Mouse (Mus musculus): ENCODE results near the gene BC049352.

BC049352 gene

GRCm38 (mm10) chr9:45181770-45182169 lies at the start of gene BC049352:
Gene BC049352 (plus strand): TSS chr9:45182007.
- DNase-seq = no peak

DNA sequence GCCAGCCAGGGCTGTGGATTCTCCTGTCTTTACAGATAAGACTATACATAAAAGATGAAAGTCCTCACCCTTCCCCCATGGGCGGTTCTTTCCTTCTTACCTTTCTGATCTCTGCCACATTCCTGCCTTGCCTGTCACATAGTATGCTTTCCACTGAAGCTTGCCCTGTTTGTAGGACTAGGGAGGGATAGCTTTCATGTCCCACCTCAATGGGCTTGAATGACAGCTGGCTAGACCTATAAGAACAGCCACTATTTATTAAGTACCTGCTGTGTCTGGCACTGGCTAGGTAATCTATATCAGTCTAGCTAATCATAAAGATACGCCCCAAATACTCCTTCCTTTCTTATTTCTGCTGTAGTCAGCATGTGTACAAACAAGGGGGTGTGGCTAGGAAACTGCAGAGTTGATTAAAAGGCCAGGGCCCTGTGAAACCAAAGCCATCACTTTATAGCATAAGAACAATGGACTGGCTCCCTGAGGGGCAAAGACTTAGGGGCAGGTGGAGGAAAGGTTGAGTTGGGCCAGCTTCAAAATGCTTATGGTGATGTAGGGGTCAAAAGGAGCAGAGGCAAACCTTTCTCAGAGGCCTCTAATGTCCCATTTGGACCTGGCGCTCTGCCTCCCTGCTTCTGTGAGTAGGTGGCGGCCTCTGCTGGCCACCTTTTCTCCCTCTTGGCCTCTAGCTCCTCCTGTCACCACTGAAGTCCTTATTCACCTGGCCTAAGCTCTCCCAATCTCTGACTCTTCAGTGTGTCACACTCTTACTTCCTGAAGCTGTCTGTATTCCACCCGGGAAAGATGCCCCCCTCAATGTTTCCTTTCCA lies 48.1 kb upstream of the BC049352 start:
- DNase-seq = peak; percentile 80

- no peak for DNase-seq
Observed at GRCm38 (mm10) chr9:45136442-45137169, 45.2 kb upstream of the BC049352 start.

- DNase-seq = peak; percentile 32
Observed at GRCm38 (mm10) chr9:45138191-45139032, 43.4 kb upstream of the BC049352 start, which contains the start of gene Scn4b. Gene Scn4b (plus strand): TSS chr9:45138395.

DNA sequence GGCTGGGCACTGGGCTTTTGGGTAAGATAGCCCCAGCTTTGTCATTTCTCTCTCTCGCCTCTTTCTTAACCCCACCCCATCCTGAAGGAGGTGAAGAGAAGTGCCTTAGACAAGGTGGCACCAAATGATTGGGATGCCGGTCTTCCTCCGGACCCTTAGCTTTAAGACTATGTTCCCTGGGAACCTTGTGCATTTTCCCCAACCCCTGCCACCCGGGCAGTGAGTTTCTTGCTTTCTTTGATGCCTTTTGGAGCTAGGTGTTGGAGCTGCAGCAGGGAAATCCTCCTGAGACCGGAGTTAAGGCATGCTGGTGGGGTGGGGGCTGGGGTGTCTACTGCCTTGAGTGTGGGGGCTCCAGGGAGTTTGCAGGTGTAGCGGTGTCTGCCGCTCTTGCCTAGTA lies 42.7 kb upstream of the BC049352 start:
- DNase-seq = peak; percentile 9

DNA sequence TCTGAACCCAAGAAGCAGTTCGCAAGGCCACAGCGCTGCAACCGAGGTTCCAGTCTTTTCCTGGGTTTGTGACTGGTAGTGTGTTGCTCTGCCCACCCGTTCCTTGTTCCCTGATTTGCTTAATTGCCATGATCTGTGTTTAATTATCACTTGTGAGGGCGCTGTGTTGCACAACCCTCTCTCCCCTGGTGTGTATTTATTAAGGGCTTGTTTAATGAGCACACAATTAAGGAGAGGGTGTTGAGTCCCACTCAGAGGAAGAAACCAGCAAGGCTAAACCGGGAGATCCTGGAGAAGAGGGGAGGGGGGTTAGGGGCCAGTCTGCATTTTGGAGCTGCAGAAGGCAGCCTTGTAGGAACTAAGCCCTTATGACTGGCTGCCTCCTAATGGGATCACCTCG lies 40.9 kb upstream of the BC049352 start:
- no peak for DNase-seq

DNA sequence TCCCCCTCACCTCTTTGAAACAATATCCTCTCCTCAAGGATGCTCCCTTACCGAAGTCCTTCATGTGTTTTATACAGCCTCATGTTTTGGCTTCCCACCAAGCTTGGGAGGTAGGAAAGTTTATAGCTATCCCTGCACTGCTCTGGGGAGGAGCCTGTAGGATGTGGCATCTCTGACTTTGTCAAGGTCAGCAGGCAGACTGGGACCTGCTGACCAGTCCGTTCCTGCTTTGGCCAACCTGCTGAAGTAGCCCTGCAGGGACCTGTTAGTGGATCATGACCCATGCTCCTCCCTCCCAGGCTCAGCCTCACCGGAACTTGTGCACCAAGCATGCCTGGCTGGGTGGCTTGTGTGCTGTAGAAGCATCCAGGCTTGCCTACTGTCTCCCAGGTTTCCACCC lies 39.1 kb upstream of the BC049352 start:
- no peak for DNase-seq

- no peak for DNase-seq
Observed at GRCm38 (mm10) chr9:45145533-45146266, 36.1 kb upstream of the BC049352 start.

DNA sequence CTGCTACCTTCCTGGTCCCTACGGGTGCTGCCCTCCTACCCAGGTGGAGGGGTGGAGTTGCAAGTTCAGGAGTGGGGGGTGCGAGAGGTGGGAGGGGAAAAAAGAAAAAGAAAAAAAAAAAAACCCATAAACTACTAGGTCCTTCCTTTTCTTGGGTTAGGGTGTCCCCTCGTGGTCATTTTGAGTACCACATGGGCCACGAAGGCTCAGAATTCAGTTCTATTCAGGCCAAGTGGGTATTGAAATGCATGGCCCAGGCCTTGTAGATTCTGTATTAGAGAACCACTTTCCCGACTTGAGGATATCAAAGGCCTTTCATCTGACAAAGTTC lies 35.6 kb upstream of the BC049352 start:
- DNase-seq = peak; percentile 76

DNA sequence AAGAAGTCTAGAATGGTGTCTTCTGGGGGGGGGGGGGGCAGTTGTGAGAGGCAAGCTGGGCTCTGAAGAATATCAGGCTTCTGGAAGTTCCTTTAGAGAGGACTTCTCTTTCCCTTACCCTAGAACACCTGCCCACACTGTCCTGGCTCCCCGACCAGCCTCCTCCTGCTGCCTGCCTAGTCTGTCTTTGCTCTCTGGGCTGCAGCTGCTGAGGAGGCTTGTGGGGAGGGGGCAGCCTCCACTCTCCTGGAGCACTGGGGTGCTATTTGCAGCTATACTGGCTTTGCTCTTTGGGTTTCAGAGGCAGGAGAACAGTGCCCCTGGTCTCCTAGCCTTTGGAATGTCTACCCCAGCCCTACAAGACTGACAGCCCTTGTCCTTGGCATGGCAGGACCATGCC lies 30.9 kb upstream of the BC049352 start:
- no peak for DNase-seq

DNA sequence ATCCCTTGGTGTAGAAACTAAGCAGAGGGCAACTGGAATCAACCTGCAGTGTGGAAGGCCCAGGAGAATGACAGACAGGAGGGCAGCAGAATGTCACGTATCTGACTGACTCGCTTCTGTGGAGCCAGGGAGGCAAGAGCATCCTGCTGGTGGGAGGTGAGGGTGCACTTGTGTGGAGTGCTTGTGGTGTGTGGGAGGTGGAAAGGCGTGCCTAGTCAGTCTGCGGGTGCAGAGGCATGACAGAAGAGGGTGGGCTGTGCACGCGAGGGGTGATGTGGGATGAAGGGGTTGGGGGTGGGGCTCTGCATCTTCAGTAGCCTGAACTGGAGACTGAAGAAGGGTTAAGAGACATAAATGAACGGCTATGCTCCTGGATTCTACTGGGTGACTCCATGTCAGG lies 28.4 kb upstream of the BC049352 start:
- DNase-seq = no peak

DNA sequence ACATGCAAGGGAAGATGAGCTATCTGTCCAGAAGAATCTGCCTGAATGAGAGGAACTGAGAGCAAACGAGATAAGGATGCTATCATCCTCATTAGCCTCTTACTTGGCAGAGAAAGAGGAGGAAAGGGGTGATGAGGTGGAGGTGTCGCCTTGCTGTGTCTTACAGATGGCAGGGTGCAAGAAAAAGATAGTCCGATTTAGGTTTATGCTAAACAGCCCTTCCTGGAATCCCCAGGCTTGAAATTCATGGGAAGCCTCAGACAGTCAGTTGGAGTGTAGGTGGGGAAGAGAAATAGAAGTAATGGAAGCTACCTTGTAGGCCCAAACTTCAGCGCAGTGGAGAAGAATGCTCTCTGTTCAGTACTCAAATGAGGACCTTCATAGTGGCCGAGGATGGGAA lies 13.9 kb upstream of the BC049352 start:
- DNase-seq = no peak

DNA sequence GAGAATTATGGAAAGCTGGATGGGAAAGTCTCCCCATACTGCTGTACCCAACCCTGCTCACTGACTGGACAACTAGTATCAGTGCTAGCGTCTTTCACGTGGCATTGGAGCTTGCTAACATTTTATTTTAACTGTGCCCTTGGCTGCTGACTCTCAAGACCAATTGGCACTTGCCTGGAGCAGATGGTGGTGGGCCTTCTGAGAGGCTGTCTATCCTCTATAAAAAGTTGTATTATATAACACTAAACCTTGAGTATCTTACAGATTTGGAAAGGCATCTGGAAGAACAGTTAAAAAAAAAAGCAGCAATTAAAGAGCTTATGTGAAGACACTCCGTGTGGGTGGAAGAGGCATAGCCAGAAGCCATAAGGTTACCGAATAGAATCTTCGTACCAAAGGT lies 11.7 kb upstream of the BC049352 start:
- no peak for DNase-seq

DNA sequence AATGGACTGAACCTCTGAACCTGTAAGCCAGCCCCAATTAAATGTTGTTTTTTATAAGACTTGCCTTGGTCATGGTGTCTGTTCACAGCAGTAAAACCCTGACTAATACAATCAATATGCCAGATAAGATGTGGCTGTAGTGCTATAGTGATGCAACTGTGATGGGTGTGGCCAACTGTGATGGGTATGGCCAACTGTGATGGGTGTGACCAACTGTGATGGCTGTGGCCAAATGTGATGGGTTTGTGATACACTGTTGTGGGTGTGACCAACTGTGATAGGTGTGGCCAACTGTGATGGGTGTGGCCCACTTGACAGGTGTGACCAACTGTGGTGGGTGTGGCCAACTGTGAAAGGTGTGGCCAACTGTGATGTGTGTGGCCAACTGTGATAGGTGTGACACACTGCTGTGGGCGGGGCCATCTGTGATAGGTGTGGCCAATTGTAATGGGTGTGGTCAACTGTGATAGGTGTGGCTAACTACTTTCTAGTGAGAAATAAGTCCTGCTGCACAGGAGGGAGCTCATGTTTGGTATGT lies 10.7 kb upstream of the BC049352 start:
- no peak for DNase-seq

GRCm38 (mm10) chr9:45173475-45173874 lies 8.3 kb upstream of the BC049352 start:
- no peak for DNase-seq

DNA sequence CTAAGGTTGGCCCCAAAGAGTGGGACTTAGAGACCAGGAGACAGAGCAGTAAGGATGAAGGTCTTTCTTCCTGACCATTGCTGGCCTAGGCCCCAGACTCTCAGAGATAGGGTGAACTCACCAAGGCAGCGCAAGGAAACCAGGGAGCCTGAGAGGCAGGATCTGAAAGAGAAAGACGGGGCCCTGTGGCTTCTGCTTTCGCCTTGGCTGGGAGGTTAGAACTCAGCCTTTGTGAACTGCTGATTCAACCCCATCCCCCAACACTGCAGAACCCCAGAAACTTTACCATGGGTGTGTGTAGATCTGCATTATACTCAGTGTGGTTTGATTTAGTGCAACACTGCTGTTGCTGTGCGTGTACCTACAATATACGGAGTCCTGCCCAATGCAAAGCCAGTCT lies 2.5 kb upstream of the BC049352 start:
- DNase-seq = no peak

DNA sequence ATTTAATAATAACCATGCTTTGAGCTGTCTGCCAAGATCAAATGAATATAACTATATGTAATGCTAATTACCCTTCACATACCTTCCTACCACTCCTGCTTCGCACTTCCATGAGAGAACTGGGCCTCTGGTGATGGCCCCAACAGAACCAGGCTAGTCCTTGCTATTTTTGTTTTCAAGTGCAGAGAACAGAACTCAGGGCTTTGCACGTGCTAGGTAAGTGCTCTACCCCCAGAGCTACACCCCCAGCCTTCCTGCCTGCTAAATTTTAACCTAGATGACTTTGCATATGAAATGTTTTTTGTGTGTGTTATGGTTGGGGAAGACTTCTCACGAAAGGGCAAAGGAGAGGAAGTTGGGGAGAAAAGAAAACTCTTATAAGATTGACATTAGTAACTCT lies 714 bp downstream of the BC049352 start:
- no peak for DNase-seq

DNA sequence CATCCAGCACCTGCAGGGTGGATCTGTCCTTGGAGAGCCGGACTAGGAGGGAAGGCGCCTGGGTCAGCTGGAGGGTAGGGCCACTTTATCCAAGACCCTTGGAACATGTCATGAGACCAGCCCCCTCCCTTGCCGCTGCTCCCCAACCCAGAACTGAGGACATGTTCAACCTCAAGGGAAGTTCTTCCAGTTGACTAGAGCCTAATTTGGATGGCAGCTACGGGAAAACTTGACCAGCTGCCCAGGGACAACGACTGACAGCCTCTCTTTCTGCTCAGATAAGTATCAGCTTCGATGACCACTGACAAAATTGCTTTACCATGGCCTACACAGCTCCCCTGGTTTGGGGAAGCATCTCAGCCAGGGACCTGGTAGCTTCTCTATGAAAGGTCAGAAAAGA lies 1.5 kb downstream of the BC049352 start:
- peak; percentile 5 for DNase-seq

DNA sequence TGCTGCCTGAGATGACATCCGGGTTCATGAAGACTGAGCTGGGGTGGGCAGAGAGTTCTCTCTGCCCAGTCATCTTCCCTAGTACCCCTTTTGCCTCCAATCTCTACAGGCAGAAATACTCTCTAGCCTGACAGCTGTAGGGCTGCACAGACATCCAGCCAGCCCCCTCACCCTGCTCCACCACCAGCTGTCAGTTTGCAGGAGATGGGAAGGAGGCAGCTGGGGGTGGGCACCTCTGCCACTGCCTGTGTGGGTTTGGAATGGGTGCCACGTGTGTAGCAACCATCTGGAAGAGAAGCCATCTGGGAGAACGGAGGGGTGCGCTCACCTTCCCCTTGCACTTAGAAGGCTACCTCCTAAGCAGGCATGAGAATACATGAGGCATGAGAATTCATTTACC lies 3.4 kb downstream of the BC049352 start:
- DNase-seq = no peak

- DNase-seq = no peak
Observed at GRCm38 (mm10) chr9:45188570-45189563, 7.1 kb downstream of the BC049352 start.

DNA sequence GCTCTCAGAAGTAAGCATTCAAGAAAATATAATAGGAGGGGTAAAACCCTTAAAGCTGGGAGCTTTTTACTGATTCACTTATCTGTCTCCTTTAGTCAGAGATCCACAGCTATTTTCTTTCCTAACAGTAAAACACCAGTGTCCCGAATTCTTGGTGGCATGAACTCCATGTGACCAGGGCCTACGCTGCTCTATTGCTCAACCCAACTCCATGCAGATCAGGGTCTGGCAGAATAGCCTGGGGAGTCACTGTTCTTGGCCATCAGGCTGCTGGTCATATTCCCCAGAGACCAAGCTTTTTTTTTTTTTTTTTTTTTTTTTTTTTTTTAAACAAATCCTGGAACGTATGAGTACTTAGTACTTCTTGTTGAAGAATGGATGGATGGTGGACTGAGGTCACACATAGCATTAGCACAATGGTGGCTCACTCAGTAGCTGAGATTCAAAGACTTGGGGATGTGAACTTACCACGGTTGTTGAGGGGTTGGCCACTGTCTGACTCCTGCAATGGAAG lies 7.9 kb downstream of the BC049352 start:
- no peak for DNase-seq

Measured in cerebellum, adult 9-11 months (tissue).